Mouse (Mus musculus): ENCODE data around the gene Ranbp3l.

The Ranbp3l gene

DNA sequence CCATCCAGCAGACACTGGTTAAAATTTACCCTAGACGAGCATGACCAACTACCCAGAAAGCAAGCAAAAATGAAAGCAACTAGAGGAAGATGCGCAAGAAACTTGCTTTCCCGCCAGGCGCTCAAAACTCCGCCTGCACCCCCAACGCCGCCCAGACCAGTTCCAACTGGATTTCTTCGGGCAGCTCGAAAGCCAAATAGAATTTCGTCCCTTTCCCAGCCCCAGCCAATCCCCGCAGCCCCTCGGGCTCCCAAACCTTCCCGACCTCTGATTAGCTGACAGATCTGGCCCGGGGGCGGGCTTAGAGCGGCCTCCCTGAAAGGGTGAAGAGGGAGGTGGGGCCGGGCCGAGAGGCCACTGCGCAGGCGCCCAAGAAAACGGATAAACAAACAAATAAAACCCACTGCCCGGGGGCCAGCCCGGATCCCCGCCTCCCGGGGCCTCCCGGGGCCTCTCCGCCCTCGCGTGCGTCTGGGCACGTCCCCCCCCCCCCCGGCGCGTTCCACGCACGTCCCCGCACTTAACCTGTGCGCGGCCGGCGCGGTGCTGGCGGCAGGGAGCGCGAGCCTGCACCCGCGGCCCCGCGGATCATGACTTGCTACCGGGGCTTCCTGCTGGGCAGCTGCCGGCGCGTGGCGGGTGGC, 103.3 kb downstream of the Ranbp3l start, which contains the start of gene Nadk2:
Gene Nadk2, plus strand, starts transcription at position 349 of the 644 bp plus-strand sequence.
- DNase-seq (ENCODE audit: low spot score): peak; percentile 99

GRCm38 (mm10) chr15:9071556-9072544, 104.1 kb downstream of the Ranbp3l start:
- DNase-seq (ENCODE audit: low spot score): no peak

- DNase-seq (ENCODE audit: low spot score): peak; percentile 58
Observed at GRCm38 (mm10) chr15:9072630-9073029, 104.9 kb downstream of the Ranbp3l start.

DNA sequence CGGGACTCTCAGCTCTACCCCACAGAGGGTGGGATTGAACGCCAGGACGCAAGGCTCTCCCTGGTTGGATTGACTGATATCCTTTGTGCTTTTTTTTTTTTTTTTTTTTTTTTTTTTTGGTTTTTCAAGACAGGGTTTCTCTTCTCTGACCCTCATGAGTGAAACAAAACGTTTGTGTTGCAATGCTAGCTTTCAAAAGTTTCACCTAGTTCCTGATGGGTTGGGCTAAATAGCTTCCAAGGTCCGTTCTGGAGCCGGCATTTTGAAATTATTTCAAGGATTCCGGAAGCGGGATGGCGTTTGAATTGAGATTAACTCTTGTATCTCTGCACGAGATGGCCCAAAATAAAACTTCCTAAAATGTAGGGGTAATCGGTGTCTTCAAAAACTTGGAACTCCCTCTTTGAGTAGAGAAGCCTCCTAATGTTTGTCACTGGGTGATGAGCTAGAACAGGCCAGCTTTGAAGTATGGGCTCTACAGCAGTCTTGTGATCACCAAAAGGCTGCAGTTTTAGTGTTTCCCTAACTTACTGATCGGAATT, 105.4 kb downstream of the Ranbp3l start:
- DNase-seq (ENCODE audit: low spot score): no peak

DNA sequence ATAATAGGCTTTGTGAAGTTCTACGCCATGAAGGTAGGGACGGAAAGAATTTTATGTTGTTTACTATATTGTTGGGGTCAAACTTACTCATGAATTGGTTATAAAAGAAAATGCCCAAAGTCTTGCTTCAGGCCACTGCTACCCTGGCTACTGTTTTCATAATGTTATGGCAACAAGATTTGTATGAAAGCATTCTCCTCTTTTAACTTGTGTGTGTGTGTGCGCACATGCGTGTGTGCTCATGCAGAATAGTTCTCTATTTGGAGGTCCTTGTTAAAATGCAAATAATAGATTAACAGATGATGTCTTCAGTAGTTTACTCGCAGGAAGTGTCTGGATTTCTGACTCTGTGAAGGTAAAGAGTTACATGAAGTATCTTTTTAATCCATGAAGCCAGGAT, 105.9 kb downstream of the Ranbp3l start:
- DNase-seq (ENCODE audit: low spot score): no peak

DNA sequence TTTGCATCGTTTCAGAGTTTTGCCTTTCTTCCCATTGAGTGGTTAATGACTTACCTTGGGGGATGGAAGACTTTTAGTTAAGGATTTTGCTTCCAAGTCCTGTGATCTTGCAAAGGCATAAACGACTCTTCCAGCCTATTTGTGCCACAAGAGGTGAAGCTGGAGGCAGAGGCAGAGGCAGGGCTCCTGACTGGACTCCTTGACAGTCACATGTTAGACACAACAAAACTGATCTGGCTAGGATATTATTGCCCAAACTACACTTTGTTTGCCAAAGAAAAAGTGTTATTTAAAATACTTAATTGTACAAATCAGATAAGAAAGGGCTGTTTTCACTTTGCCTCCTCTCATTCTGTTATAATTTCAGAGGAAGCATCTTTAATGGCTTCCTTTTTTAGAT, 106.4 kb downstream of the Ranbp3l start:
- no peak for DNase-seq (ENCODE audit: low spot score)

- DNase-seq (ENCODE audit: low spot score): no peak
Observed at GRCm38 (mm10) chr15:9074671-9075070, 106.9 kb downstream of the Ranbp3l start.

DNA sequence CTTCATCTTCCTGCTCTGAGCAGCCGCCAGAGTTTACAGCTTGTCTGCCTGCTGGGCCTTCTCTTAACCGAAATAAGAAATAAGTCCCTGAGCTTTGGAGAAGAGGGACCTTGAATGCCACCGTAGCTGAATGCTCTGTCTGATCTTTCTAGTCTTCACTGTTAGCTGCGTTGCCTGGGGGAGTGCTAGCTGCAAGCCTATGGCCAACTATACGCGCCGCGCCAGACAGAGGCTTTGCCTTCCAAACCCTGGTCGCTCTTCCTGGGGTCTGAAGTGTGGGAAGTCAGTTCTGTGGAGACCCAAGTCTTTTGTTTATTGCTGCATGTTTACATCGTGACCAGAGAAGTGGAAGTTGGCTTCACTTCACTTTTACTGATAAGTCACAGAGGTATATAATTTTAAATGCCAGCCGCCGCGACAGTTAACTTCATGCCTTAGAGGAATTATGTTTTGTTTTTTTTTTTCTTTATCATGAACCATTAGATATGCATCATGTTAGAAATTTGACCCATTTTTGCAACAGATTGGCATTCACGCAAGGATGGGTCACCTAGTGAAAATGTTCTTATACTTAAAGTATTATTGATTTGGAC, 108.0 kb downstream of the Ranbp3l start:
- DNase-seq (ENCODE audit: low spot score): no peak

DNA sequence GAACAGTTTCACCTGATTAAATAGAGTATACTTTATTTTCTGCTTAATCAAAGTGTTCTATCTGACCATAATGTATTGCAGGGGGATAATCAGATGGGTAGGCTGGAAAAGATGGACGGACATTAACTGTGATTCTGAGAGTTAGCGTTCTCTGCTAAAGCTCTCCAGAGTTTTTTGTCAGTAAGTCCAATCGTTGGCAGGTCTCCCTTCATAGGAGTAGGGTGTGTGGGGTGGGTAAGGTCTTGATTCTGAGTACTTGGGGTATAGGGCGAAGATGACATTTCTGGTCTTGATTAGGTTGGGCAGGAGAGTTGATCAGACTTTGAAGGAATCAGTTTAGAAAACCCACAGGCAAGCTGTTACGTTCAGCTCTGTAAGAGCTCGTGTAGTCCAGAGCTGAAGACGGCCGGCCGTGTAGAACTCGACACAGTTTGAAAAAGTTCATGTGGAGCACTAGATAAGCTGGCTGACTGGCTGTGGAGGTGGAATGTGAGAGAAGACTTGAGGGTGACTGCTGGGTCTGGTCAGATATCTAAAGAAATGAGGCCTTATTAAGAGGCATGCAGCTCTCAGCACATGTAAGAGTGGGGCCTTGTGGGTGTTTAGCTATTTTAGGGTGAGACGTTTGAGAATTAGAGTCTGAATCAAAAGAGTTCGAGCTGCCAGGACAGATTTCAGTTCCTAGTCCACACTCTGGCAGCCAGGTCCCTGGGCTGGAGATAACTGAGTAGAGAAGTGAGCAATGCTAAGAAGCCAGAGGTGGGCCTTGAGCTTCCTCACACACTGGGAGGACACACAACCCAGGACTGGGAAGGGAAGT, 110.9 kb downstream of the Ranbp3l start:
- no peak for DNase-seq (ENCODE audit: low spot score)

DNA sequence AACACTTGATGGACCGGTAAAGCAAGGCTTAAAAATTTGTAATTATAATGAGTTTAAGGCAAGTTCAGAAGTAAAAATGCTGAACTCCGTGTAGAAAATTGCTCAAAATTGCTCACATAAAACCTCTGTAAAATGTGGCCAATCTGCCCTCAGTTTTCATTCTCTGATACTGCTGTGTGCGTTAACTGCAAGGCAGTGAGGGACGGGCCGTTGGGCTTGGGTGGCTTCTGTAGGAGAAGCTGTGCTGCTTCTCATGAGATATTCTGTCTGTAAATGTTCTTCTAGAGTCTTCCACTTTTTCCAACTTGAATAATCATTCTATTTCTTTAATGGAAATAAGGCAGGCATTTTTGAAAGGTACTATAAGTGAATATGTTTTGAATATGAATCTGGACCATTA, 111.9 kb downstream of the Ranbp3l start:
- DNase-seq (ENCODE audit: low spot score): no peak

- DNase-seq (ENCODE audit: low spot score): no peak
Observed at GRCm38 (mm10) chr15:9080206-9080605, 112.5 kb downstream of the Ranbp3l start.

DNA sequence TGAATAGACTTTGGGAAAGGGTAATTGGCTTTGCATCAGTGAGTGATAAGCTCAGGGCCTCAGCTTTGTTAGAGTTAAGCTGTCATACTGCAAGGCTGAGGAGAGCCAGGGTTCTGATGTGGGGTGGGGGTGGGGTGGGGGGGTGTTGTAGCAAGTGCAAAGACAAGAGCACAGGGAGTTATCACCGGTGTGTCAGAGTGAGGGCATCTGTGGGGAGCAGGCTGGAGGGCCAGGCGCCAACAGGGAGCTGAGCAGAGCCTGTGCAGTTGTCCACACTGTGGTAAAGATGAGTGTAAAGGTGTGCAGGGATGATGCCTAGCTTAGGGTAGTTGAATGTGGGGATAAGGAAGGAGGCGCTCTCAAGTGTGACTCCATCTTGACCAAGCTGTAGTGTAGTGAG, 113.5 kb downstream of the Ranbp3l start:
- no peak for DNase-seq (ENCODE audit: low spot score)

- DNase-seq (ENCODE audit: low spot score): no peak
Observed at GRCm38 (mm10) chr15:9082753-9083152, 115.0 kb downstream of the Ranbp3l start.

GRCm38 (mm10) chr15:9086813-9087212, 119.1 kb downstream of the Ranbp3l start:
- no peak for DNase-seq (ENCODE audit: low spot score)

- no peak for DNase-seq (ENCODE audit: low spot score)
Observed at GRCm38 (mm10) chr15:9087421-9087820, 119.7 kb downstream of the Ranbp3l start.

DNA sequence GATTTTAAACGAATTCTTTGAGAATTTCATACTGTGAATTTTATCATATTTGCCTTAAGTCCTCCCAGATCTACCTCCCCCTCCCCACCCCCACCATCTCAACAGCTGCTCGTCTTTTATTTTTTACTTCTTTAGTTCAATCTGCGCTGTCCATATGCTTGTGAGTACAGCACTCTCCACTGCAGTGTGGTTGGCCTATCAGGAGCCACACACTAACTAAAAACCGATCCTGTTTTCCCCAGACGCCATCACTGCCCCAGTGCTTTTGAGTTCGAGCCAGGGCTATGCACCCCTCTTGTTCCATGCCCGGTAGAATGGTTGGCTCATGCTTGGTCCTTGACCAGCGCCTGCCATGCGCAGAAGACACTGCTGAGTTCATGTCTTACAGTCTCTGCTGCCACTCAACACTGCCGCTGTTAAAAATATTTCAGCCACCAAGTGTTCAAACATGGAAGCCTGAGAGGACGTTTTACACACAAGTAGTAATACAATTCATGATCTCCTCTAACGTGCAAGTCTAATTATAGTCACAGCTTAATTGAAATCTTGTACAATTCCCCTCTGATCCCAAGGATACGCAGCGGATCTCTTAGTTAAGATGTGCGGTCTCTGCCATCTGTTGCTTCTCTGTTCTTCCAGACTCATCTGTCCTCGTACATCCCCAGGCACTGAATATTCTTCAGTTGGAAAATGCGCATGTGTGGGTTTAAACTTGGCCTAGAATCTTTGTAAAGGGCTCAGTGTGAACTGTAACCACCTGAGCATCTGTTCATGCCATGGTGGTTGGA, 120.3 kb downstream of the Ranbp3l start:
- DNase-seq (ENCODE audit: low spot score): no peak

DNA sequence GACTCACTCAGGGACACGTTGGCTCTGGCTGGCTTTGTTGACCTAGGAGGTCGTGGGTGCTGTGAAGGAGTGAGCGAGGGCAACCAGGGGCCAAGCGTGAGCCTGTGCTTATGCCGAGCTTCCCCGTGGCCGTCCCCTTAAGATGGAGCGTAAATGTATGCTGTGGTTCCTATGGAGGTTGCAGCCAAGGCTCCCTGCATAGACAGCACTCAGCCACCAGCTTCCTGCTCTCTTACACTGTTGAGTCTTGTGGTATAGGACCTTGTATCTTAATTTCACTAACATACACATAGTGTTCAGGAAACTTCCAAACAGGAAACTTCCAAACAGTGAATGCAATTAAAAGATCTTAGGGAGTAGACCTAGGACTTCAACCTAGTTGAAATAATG, 120.9 kb downstream of the Ranbp3l start:
- no peak for DNase-seq (ENCODE audit: low spot score)

DNA sequence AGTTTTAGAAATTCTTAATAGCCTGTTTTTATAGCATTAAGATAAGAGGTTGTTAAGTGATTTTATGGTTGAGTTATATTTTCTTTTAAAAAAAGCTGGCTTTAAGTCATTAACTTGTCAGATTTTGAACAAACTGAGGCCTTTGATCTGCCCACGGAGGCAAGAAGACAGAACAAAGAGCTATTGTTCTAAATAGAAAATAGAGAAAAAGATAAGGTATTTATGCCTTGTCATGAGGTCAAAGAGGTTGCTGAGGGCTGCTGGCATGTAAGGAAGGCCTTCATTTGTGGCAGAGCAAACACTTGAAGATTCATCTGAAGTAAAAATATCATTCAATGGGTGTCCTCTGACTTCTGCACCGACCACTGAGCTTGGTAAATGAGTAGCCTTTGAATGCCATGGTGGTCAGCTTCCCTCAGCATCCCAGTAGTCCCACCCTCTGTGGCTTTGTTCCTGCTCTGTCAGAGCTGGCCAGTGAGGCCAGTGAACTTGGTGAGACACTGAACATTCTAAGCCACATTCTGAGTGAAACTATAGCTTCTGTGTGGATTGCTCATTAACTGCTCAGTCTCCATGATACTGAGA, 121.5 kb downstream of the Ranbp3l start:
- no peak for DNase-seq (ENCODE audit: low spot score)

DNA sequence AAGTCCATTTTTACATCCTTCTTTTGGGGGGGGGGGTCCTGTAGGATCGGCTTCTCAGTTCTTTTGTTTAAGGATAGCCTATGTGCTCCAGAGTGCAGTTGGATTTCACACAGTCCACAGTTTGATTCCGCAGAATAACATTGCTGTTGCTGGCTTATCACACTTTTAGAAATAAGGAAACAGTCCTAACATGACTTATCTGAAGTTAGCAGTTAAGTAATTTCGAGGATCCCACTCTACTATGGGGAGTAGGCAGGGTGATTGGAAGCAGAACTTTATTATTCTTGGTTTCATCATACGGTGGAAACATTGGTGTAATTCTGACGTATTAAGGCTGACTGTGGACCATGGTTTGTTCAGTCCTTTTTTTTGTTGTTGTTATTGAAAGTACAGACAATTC, 122.9 kb downstream of the Ranbp3l start:
- no peak for DNase-seq (ENCODE audit: low spot score)

DNA sequence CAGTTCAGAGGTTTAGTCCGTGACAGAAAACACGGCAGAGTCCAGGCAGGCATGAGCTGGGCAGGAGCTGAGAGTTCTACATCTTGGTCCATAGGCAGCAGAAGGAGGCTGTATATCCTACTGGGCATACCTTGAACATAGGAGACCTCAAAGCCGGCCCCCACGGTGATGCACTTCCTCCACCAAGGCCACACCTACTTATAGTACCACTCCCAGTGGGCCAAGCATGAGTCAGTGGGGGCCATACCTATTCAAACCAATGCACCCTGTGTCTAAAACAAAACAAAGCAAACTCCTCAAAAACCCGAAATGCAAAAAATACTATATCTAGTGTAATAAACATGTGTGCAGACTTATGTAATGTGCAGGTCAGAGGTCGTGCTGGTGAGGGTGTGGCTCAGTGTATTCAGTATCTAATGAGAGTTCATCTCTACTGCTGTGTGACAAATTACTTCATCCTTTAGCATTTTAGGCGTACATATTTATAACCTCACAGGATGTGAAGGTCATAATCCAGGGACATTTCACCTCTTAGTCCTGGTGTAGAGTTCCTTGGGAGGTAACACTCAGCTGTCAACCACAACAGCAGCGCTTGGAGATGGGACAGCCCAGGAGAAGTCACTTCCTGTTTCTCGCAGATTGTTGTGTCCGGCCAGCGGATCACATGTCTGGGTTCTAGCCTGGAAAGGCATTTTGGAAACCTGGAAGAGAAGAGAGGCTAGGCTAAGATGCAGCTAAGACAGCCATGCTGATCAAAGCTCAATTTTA, 126.0 kb downstream of the Ranbp3l start:
- no peak for DNase-seq (ENCODE audit: low spot score)

All from lung, postnatal 25 days (tissue).